Mouse (Mus musculus) myocyte (in vitro differentiated cells): ENCODE data around the gene 1700025G04Rik.

Experiments
- MYOG ChIP-seq, 3 experiments: IDR thresholded peaks; one replicate each; pipeline ENCODE4 v1.6.1; 2011; ENCODE audit warnings: control low read depth in 2 of 3, low read depth in 2 of 3, mild to moderate bottlenecking in 2 of 3; ENCODE audit not compliant: insufficient read length in 2 of 3, control insufficient read depth in 1 of 3, insufficient read depth in 1 of 3
- POLR2A ChIP-seq: IDR thresholded peaks from one replicate; pipeline ENCODE4 v1.6.1; 2011; ENCODE audit warnings: low read depth, mild to moderate bottlenecking, control low read depth, moderate library complexity; ENCODE audit not compliant: insufficient read length
- REST ChIP-seq: IDR thresholded peaks from one replicate; pipeline ENCODE4 v1.6.1; 2011; ENCODE audit warnings: mild to moderate bottlenecking, control low read depth, moderate library complexity; ENCODE audit not compliant: insufficient read depth, insufficient read length
- USF1 ChIP-seq: IDR thresholded peaks from one replicate; pipeline ENCODE4 v1.6.1; 2011; ENCODE audit warnings: low read depth, mild to moderate bottlenecking, control low read depth, moderate library complexity

DNA sequence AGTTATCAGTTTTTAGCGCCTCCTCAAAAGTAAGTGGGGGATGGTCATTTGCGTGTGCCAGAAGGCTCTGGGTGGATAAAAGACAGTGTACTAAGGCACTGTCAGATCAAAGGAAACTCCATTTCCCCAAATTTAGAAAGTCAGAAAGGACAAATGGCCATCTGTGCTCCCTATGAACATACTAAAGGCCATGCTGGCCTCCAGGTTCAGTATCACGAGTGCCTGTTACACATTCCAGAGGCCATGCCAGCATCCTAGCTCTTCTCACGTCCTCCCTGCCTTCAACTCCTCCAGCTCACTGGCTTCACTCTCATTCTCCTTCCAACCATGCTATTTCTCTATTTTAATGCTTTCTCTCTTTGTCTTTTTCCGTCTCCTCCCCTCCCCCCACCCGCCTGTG, 150.4 kb downstream of the 1700025G04Rik start:
- TF ChIP-seq POLR2A (no peak), MYOG (IDR thresholded peaks at IDR 0.05; ENCODE audit: control insufficient read depth in 1 of 3, insufficient read depth in 1 of 3, insufficient read length in 2 of 3, low read depth in 2 of 3) (no peak), USF1 (no peak), REST (no peak)
